Mouse (Mus musculus): ENCODE data around the gene Naa38. TPM values are rescaled to one million over a fixed set of nuclear protein-coding genes. Genes with fewer than 3 reads are reported as not detected.

Gene Naa38
- polyA plus RNA-seq, 1 experiment from 2014 or later, result 164 TPM

GRCm38 (mm10) chr11:69403691-69404594, 8.7 kb downstream of the Naa38 start:
- Histone ChIP-seq H3K36me3 (ENCODE audit: control insufficient read depth, insufficient read depth) (peaks cover 81% of the 10 kb centered on the region), H3K4me3 (ENCODE audit: low read depth, low read length) (no peak overlapping the region), H3K27ac (ENCODE audit: low read depth, low read length) (no peak overlapping the region), H3K27me3 (replicated peaks; ENCODE audit: control insufficient read depth, insufficient read depth, low read length) (no peaks in the 10 kb centered on the region), H3K9ac (ENCODE audit: low read depth, low read length) (no peak overlapping the region), H3K4me1 (replicated peaks; ENCODE audit: control insufficient read depth, insufficient read depth, low read length) (no peaks in the 10 kb centered on the region), H3K9me3 (ENCODE audit: control insufficient read depth) (no peaks in the 10 kb centered on the region), H3K4me2 (replicated peaks; ENCODE audit: low read depth) (no peak overlapping the region)
- ATAC-seq, result no peak
- TF ChIP-seq CTCF (IDR thresholded peaks at IDR 0.05; ENCODE audit: low read depth), result no peak
- 88% methylated on average over 38 of the region's 38 CpGs for WGBS

- Histone ChIP-seq H3K27ac (ENCODE audit: low read depth, low read length) (no peak overlapping the region), H3K9me3 (ENCODE audit: control insufficient read depth) (no peaks in the 10 kb centered on the region), H3K4me2 (replicated peaks; ENCODE audit: low read depth) (no peak overlapping the region), H3K9ac (ENCODE audit: low read depth, low read length) (no peak overlapping the region), H3K27me3 (replicated peaks; ENCODE audit: control insufficient read depth, insufficient read depth, low read length) (no peaks in the 10 kb centered on the region), H3K36me3 (ENCODE audit: control insufficient read depth, insufficient read depth) (peaks cover 75% of the 10 kb centered on the region), H3K4me3 (ENCODE audit: low read depth, low read length) (no peak overlapping the region), H3K4me1 (replicated peaks; ENCODE audit: control insufficient read depth, insufficient read depth, low read length) (no peaks in the 10 kb centered on the region)
- WGBS, result 93% methylated on average over 24 of the region's 24 CpGs
- no peak for ATAC-seq
- TF ChIP-seq CTCF (IDR thresholded peaks at IDR 0.05; ENCODE audit: low read depth), result no peak
These were observed 9.5 kb downstream of the Naa38 start for GRCm38 (mm10) chr11:69404595-69405396.

- Histone ChIP-seq H3K27me3 (replicated peaks; ENCODE audit: control insufficient read depth, insufficient read depth, low read length) (no peaks in the 10 kb centered on the region), H3K9me3 (ENCODE audit: control insufficient read depth) (no peaks in the 10 kb centered on the region), H3K4me3 (ENCODE audit: low read depth, low read length) (no peak overlapping the region), H3K27ac (ENCODE audit: low read depth, low read length) (no peak overlapping the region), H3K4me2 (replicated peaks; ENCODE audit: low read depth) (no peak overlapping the region), H3K36me3 (ENCODE audit: control insufficient read depth, insufficient read depth) (peaks cover 67% of the 10 kb centered on the region), H3K4me1 (replicated peaks; ENCODE audit: control insufficient read depth, insufficient read depth, low read length) (no peaks in the 10 kb centered on the region), H3K9ac (ENCODE audit: low read depth, low read length) (no peak overlapping the region)
- no peak for TF ChIP-seq CTCF (IDR thresholded peaks at IDR 0.05; ENCODE audit: low read depth)
- WGBS, result 87% methylated on average over 24 of the region's 24 CpGs
- no peak for ATAC-seq
These were observed 10.3 kb downstream of the Naa38 start for GRCm38 (mm10) chr11:69405397-69406200.

GRCm38 (mm10) chr11:69406282-69406681, 11.0 kb downstream of the Naa38 start:
- H3K36me3 ChIP-seq (ENCODE audit: control insufficient read depth, insufficient read depth), result peaks cover 61% of the 10 kb centered on the region

GRCm38 (mm10) chr11:69406867-69407723, 11.8 kb downstream of the Naa38 start:
- Histone ChIP-seq H3K27me3 (replicated peaks; ENCODE audit: control insufficient read depth, insufficient read depth, low read length) (no peaks in the 10 kb centered on the region), H3K4me1 (replicated peaks; ENCODE audit: control insufficient read depth, insufficient read depth, low read length) (no peaks in the 10 kb centered on the region), H3K9me3 (ENCODE audit: control insufficient read depth) (no peaks in the 10 kb centered on the region), H3K4me2 (replicated peaks; ENCODE audit: low read depth) (no peak overlapping the region), H3K4me3 (ENCODE audit: low read depth, low read length) (no peak overlapping the region), H3K27ac (ENCODE audit: low read depth, low read length) (no peak overlapping the region), H3K9ac (ENCODE audit: low read depth, low read length) (no peak overlapping the region), H3K36me3 (ENCODE audit: control insufficient read depth, insufficient read depth) (peaks cover 53% of the 10 kb centered on the region)
- no peak for ATAC-seq
- TF ChIP-seq CTCF (IDR thresholded peaks at IDR 0.05; ENCODE audit: low read depth), result no peak
- WGBS, result 85% methylated on average over 16 of the region's 16 CpGs

More at GRCm38 (mm10) chr11:69406282-69406681, 11.0 kb downstream of the Naa38 start:
- Histone ChIP-seq H3K9me3 (ENCODE audit: control insufficient read depth) (no peaks in the 10 kb centered on the region), H3K27me3 (replicated peaks; ENCODE audit: control insufficient read depth, insufficient read depth, low read length) (no peaks in the 10 kb centered on the region), H3K27ac (ENCODE audit: low read depth, low read length) (no peak overlapping the region; the same call in 1 of the 2 replicates), H3K9ac (ENCODE audit: low read depth, low read length) (no peak overlapping the region), H3K4me1 (replicated peaks; ENCODE audit: control insufficient read depth, insufficient read depth, low read length) (no peaks in the 10 kb centered on the region), H3K4me3 (ENCODE audit: low read depth, low read length) (no peak overlapping the region), H3K4me2 (replicated peaks; ENCODE audit: low read depth) (no peak overlapping the region)
- 85% methylated on average over 19 of the region's 19 CpGs for WGBS
- no peak for ATAC-seq
- TF ChIP-seq CTCF (IDR thresholded peaks at IDR 0.05; ENCODE audit: low read depth), result no peak

All from intestine, postnatal 0 days (tissue).